Mouse (Mus musculus): ENCODE results near the gene Slc35d1.

Slc35d1 gene

DNA sequence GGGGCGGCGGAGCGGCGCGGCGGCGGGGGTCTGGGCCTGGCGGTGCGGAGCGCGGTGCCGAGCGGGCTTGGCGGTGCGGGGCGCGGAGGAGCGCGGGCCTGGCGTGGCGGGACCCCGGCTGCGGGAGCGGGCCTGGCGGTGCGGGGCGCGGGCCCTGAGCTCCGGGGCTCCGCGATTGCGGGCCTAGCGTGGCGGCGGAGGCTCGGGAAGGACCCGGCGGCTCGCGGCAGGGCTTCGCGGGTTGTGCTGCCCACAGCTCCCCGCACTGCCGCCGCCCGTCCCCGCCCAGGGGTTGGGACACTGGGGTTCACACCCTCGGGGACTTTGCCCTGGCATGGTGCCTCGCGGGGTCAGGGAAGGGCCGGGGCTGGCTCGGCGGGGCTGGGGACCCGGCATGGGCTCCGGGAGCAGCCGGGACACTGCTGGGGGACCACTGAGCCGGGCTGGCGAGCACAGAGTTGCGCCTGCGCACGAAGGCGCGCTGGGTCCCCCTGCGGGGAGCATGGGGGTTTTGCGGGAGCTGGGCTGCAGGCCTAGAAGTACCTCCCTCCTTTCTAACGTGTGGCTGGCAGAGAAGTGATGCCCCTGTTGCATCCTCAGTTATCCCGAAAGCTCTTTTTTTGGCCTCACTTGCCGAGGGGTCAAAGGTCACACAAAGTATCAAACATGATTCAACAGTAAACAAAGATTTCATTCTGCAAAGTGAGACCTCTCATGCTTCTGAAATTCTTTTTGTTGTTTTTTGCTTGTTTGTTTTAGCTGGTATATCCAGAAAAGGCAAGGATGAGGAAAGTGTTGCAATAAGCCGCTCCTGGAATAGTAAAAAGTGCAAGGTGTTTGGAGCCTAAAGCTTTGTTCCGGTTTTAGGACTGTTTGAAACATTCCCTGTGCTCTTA lies at the start of gene Slc35d1:
Gene Slc35d1 (minus strand): TSS at position 240 of the 896 bp plus-strand sequence.
- peak; percentile 45 to 62 for DNase-seq (ENCODE audit: low spot score in 2 of 2)

DNA sequence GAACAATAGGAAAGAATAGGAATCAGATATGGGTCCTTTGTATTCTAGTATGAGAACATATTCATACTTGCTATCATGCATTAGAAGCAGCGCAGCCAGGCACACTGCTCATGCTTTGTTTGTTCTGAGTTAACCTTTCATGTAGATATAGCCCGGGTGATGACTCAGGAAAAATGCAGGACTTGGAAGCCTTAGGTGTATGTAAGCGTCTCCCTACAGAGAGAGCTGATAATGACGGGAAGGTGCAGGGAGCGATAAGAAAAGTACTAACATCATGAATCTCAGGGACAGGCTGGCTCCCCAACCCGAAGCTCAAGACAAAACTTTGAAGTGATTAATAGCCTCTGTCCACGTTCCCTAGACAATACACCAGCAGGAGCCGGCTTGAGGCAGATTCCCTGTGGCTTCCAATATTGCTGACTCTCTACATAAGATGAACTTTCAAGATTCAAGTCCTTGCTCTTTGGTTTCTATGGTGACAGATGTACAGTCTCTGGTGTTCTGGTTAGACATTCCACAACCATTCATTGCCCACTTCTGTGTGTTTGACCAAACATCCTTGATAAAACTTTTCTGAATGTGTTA lies 48.9 kb upstream of the Slc35d1 start:
- DNase-seq (ENCODE audit: low spot score in 2 of 2): no peak

DNA sequence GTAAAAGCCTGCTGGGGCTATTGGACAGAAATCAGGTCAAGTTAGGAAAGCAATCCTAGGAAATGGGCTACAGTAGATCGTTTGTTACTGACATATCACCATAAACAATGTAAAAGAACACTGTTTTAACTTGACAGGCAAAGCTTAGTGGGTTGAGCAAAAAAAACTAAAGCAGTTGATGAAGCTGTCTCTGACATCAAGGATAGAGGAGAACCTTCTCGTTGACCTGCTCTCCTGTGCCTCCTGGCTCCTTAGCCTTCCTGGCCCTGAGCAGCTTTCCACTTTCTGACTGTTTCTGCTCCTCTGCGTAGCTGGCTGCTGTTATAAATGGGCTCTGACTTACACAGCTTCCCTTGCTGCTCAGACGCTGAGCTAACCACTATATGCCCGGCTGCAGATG lies 48.4 kb upstream of the Slc35d1 start:
- DNase-seq (ENCODE audit: low spot score in 2 of 2): no peak

DNA sequence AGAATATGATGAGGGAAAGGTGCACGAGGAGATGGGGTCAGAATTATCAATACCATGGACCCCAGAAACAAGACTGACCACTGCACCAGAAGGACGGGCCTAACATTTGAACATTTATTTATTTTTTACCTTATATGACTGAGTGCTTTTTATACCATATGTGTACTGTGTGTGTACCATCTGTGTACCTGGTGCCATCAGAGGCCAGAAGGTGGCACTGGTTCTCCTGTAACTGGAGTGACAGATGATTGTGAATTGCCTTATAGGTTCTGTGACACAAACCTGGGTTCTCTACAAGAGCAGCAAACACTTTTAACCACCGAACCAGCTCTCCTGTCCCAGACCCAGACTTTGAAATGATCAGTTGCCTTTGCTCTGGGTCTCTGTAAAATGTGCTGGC lies 43.9 kb upstream of the Slc35d1 start:
- DNase-seq (ENCODE audit: low spot score in 2 of 2): no peak

DNA sequence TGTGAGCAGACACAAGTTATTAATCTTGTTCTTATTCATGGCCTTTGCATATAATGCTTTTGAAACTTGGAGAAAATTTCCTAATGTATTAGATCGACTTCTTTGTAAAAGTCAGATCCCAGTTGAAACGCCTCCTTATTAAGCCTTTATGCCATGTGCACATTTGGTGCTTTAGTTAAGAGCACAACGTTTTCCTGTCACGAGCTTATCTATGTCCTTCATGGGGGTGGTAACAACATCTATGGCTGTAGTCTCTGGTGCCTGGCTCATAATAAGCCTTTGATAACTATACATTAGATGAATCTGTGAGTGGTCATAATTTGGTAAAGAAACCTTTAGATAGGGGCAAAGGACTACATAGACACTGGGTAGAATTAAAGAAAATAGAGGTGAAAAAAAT lies 38.9 kb upstream of the Slc35d1 start:
- no peak for DNase-seq (ENCODE audit: low spot score in 2 of 2)

DNA sequence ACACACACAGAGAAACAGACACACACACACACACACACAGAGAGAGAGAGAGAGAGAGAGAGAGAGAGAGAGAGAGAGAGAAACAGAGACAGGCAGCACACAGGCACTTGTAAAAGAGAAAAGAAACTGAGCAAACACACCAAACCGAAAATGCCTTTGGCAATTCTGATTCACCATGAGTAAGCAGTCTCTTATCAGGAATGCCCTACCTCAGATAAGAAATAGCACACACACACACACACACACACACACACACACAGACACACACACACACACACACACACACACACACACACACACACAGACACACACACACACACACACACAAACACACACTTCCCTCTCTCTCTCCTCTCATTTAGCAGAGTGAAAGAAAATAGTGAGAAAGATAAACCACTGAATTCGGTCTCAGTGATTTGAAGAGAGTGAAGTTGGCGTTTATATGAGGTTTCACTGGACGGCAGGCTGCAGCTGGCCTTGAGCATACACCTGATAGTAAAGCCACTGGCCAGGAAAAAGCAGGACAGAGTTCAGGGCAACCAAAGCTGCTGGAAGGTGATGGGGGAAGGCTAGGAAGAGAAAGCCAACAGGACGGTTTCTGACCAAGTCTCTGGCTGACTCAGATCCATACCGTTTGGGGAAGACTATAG lies 34.6 kb upstream of the Slc35d1 start:
- DNase-seq (ENCODE audit: low spot score in 2 of 2): no peak

DNA sequence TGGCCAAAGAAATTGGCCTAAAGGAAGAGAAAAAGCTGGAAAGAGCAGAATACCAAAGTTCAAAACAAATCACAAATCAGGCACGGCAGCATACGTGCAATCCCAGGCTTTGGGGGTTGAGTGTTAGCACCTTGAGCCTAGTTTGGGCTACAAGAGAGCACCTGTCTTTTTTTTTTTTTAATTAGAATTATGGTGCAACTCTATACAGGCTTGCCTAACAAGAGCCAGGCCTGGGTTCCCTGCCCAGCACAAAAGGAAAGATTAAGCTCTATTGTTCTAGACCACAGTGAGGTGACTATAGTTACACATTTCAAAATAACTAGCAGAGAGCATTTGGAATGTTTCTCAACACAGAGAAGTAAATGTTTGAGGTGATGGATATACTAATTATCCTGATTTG lies 32.8 kb upstream of the Slc35d1 start:
- no peak for DNase-seq (ENCODE audit: low spot score in 2 of 2)

DNA sequence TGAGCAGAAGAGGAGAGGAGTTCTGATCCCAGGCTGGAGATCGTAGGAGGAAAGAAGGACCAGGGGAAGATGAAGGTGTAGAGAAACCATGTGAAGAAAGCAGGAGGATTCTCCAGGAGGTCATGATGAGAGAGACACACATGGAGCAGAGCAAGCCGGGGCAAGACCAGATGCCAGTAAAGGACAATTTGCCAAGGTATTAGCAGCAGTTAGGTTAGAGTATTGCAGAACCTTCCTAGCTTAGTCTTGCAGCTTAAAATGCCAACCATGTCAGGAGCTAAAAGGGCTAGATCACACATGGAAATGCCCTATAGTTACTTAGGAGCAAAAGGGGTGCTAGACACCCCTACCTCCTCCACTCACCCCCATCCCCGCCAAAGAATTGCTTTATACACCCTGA lies 32.3 kb upstream of the Slc35d1 start:
- DNase-seq (ENCODE audit: low spot score in 2 of 2): no peak

DNA sequence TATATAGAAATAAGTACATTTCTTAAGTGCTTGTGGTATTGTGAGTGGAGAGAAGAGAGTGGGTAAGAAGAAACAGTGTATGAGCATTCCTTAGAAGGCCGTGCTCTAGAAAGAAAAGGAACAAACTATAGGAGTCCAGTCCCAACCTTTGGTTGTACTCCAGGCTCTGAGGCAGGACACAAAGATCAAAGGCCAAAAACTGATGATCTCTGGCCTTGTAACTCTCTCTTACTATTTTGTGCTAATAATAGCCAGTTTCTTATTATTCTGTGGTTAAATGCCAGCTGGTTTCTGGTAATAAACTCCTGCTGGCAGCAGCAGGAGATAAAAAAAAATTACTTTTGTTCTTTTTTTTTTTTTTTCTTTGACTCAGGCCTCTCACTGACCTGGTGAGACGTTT lies 17.2 kb upstream of the Slc35d1 start:
- no peak for DNase-seq (ENCODE audit: low spot score in 2 of 2)

DNA sequence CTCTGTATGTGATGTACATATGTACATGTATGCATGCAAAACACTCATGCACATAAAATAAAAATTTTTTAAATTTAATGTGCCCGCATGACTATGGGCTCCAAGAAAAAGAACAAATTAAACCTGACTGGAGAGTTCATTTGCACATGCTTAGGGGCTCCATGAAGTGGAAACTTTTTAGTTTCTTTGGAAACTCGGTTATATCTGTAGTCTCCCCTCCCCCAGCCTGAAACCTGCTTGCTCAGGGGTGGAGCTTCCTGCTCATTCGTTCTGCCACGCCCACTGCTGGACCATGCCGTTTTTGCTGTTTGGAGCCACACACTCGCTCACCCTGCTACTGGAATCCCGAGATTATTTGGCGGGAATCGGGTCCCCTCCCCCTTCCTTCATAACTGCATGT lies 7.9 kb upstream of the Slc35d1 start:
- DNase-seq (ENCODE audit: low spot score in 2 of 2): no peak

DNA sequence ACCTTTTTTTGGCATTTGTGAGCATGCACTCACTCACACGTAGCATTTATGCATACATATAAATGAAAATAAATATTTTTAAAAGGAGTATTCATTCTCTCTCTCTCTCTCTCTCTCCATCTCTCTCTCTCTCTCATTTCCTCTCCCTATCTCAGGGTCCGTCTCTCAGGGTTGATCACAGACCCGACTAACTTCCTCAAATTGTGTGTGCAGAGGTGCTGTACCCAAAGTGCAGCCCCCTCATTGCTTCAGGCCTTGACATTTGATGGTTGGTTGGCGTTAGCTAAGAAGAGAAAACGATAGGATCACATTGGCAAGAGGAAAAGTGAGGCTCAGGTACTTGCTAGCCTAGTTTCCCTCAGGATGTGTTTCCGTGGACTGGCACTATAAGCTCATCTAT lies 6.8 kb upstream of the Slc35d1 start:
- no peak for DNase-seq (ENCODE audit: low spot score in 2 of 2)

DNA sequence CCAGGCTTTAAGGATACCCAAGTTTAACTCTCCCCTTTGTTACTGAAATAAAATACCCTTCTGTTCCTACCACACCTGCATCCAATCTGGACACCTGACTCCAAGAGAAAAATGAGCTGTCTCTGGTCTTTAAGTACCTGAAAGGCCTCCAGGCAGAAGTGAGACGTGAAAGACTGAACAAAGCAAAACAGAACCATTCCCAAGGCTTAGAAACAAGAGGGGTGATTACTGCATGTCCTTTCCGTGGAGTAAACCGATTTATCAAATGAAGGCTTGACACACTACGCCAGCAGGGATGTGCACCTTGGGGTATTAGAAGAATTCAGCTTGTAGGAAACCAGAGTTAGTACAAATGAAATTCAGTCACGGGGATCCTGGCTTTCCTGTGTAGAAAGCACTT lies 4.0 kb upstream of the Slc35d1 start:
- DNase-seq (ENCODE audit: low spot score in 2 of 2): no peak

DNA sequence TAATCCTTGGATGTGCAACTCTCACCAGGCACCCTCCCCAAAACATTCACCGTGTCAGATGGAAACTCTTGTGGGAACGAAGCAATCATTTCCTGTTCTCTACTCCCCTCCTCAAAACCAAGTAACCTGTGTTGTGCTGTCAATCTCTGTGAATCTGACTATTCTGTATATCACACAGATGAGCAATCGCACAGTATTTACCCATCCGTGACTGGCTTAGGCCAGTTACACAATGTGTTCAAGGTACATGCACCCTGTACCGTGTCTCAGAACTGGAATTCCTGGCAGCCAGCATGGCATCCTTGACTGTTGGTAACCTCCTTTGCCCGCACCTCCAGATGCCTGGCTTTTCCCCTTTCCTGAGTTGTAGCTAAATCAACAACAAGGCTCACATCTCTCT lies 1.1 kb upstream of the Slc35d1 start:
- no peak for DNase-seq (ENCODE audit: low spot score in 2 of 2)

DNA sequence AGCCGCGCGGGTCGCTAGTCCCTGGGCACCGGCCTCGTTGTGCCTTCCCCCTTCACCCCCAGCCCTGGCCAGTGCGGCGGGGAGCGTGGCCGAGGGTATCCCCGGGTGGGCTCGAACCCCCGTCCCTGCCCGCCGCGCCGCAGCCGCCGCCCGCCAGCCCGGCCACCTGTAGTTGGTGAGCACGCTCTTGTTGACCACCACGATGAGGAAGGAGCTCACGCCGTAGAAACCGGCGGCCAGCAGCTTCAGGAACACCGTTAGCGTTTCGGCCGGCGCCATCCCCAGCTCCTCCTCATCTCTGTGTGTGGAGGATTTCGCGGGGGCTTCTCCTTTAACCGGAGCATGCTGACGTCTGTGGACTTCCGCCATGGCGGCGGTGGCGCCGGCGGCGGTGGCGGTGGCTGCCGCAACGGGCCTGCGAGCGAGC lies 453 bp downstream of the Slc35d1 start:
- peak; percentile 60 to 61 for DNase-seq (ENCODE audit: low spot score in 2 of 2)

DNA sequence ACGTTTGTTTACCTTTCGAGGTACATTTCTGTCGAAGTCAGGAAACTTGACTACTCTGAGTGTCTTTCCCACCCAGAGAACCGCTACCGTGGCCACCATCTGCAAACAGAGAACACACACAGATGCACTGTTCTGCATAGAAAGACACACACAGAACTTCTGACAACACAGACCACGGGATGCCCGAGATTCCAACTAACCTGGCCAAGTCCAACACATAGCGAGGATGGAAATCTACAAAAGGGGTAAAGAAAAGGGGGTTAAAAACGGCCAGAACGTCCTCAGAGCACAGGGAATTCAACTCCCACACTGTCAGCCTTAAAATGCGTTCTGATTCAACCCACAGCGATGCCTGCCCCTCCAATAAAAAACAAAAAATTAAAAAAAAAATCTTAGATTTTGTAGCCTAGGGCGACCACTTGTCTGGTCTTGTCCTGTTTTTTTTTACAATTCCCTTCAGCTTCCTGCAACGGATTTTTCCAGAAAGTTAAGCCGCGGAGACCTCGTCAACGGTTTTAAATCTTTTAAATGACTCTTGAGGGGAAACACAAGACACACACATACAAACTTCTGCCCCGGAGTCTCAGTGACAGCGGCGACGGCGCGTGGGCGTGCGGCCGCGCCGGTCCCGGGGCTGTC lies 986 bp downstream of the Slc35d1 start:
- DNase-seq (ENCODE audit: low spot score in 2 of 2): no peak

DNA sequence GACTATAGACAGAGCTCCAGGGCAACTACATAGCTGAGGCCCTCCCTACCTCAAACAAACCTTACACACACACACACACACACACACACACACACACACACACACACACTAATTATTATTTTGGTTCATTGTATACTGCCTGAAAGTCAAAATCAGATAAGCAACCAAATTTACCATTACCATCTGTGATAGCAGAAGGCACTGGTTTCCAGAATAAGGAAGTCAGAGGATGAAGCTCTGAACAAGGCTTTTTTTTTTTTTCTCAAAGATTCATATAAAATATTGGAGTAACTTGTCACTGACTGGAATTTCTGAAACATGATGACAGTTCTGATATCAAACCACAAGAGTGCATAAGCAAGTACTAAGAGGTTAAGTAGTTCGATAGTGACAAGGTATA lies 6.4 kb downstream of the Slc35d1 start:
- DNase-seq (ENCODE audit: low spot score in 2 of 2): no peak

DNA sequence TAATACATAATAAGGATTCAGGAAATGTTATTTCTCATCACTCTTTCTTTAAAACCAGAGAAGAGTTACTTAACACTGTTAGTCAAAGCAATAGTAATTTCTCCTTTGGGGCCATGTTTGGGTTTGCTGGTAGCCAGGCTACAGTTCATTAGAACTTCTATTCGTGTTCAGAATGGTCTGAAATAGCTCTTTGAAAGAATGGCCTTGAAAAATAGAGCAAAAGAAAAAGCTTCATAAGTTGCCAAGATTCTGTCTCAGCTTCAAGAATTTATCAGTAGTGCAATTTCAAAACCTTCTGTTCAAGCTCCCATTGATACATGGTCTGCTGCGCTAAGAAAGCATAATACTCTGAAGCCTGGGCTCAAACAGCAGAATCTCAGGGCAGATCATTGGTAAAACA lies 11.3 kb downstream of the Slc35d1 start:
- DNase-seq (ENCODE audit: low spot score in 2 of 2): no peak

DNA sequence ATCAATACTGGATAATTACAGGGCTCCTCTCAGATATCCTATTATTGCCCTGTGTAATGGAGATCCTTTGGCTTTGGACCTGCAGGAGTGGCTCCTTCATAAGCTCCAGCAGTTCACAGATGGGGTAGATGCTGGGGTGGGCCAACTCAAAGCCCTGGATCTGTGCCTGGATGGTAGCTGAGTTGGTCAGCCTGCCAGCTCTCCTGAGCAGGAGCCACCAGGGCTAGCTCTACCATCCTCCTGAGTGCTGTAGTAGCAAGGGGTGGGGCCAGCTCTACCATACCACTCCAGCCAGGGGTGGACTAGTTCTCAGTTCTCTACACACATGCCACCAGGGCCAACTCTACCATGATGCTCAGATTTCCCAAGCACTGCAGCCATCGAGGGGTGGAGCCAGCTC lies 14.9 kb downstream of the Slc35d1 start:
- DNase-seq (ENCODE audit: low spot score in 2 of 2): no peak

DNA sequence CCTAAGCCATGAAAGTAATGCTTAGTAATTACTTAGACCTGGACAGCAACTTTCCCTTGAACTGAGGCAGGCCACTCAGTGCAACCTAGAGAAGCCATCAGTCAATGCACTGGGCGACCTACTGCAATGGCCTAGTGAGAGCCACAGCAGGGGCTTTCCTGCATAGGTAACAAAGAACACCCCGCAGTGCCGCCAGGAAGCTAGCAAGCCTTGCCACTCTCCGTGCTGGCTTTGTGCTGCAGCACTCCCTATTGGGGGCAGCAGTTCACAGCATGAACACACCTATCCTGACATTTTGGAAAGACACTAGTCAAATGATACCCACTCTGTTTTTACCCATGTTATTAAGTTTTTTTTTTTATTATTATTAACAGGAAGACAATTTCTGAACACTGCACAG lies 15.9 kb downstream of the Slc35d1 start:
- DNase-seq (ENCODE audit: low spot score in 2 of 2): no peak

DNA sequence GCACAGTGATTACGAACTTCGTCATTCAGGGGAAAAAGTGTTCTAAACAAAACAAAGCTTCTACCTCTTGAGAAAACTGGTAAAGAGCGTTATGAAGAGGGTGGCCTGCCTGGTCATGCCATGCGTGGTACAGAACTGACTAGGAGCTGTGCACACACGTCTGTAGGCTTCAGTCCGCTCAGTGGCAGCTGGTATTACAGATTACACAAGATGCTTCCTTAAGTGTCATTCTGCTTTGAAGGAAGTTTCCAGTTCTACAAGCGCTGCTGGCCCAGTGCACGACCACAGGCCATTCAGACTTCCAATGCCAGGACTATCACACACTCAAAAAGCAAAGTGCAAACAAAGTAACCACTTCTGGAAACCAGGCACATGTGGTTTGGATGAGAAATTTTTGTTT lies 17.6 kb downstream of the Slc35d1 start:
- DNase-seq (ENCODE audit: low spot score in 2 of 2): no peak

DNA sequence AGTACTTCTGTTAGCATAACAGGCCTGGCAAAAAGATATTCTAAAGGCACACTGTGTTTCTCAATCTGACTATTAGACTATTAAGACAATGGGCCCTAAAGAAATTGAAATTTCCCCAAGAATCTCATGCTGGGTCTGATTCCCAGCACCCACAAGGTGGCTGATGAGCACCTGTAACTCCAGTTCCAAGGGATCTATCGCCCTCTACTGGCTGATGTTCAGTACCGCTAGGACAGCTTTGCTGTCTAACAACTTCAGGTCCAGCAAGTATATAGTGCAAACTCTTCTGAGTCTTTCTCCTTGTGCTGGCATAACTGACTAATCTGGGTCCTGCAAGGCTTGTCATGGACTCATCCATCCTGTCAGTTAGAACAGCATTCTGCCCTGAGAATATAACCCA lies 22.5 kb downstream of the Slc35d1 start:
- no peak for DNase-seq (ENCODE audit: low spot score in 2 of 2)

DNA sequence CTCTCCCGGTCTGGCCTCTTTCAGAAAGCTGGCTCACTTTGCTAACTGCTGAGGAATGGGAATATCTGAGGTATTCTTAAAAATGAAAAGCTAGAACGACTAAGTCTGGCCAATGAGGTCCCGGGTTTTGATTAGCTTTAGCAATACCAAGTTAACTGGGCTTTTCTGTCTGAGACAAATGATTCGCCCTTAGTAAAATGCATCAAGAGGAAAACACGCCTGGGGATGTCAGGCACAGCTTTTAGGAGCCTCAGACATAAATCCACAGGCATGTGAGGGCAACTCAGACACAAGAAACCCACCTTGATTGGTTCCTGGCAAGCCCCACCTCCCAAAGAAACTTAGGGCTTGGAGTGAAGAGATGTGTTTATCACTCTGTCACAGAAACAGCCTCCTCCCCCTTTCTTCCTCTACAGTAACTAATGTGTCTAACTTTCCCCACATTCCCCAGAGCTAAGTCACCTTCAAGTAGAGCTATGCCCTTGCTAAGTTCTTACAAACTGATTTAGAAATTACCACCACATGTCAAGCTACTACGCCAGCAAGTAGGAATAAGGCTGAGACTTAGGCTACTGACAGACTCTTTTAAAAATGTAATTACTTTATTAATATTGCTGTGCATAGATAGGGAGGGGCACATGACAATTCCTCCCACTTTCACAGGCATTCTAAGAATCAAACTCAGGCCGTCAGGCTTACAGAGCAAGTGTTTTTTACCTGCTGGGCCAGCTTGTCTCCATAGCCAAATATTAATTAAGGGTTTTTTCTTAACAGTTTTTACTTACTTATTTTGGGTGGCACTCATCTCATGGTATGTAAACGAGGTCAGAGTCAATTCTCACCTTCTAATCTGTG lies 26.0 kb downstream of the Slc35d1 start:
- DNase-seq (ENCODE audit: low spot score in 2 of 2): no peak
